Mouse (Mus musculus) forebrain, embryonic 10.5 days (tissue): ENCODE results near the gene Plac9a. TPM values are rescaled to one million over a fixed set of nuclear protein-coding genes. Genes with fewer than 3 reads are reported as not detected.
"Not testable (repeated sequence)": the region's sequence is repeated elsewhere in the genome, so short reads cannot be mapped to it uniquely, and the experiment has no call there.

Source experiments
- DNase-seq: peaks from one replicate; pipeline ENCODE4 v3.0.0-alpha.2; 2017; ENCODE audit warnings: low spot score; ENCODE audit errors: extremely low spot score
- H3K27ac ChIP-seq: fragments of 300-500 bp; sonication (generic); 2 replicates; pipeline ENCODE4 v1.5.1; 2016; ENCODE audit warnings: mild to moderate bottlenecking
- H3K27me3 ChIP-seq: fragments of 300-500 bp; sonication (generic); 2 replicates; pipeline ENCODE4 v1.6.1; 2016; ENCODE audit warnings: mild to moderate bottlenecking; ENCODE audit not compliant: poor library complexity, severe bottlenecking
- H3K36me3 ChIP-seq: fragments of 300-500 bp; sonication (generic); replicated peaks from 2 replicates; pipeline ENCODE4 v1.6.1; 2016; ENCODE audit warnings: mild to moderate bottlenecking, moderate library complexity
- H3K4me1 ChIP-seq: fragments of 300-500 bp; sonication (generic); 2 replicates; pipeline ENCODE4 v1.6.1; 2016
- H3K4me3 ChIP-seq: fragments of 300-500 bp; sonication (generic); 2 replicates; pipeline ENCODE4 v1.5.1; 2016; ENCODE audit warnings: mild to moderate bottlenecking, moderate library complexity
- H3K9me3 ChIP-seq: fragments of 300-500 bp; sonication (generic); 2 replicates; pipeline ENCODE4 v1.6.1; 2016; ENCODE audit warnings: mild to moderate bottlenecking, moderate library complexity
- WGBS: fragments of 180-500 bp; shearing (Covaris S2); methylation state at CpG from one replicate; pipeline ENCODE4 v1.1.7; 2016; 5-methylcytosine and 5-hydroxymethylcytosine counted together
- polyA plus RNA-seq: library from polyadenylated mRNA; unstranded; fragments of >200 nt; fragmentation: Nextera tagmentation; extraction: Ambion mirVana; gene quantifications from 2 replicates; pipeline ENCODE4 v1.2.1, GENCODE M21; 2016

Plac9a gene
- polyA plus RNA-seq: not detected in 2 replicates

DNA sequence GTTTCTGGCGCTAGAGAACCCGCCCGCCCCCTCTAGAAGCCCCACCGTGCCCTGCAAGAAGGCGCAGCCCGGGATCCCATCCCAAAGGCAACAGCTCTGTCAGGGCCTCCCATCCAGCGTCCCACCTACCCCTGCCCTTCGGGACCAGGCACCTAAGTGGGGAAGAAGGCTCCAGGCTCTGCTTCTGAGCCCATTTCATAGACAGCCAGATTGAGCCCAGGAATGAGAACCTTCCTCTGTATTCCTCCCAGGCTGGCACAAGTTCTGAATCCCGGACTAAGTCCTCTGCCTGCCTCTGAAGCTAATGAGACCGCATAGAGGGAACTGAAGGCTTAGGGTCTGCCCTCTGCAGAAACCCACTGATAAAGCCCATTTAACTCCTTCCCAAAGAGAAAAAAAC is at the start of gene Plac9a:
Plac9a (minus strand) TSS at position 101 of the 400 bp plus-strand sequence.
- WGBS: no CpG with 5 or more reads among the region's 10 CpGs
- H3K4me1 ChIP-seq, H3K9me3 ChIP-seq, H3K27ac ChIP-seq, H3K36me3 ChIP-seq, DNase-seq, H3K4me3 ChIP-seq, H3K27me3 ChIP-seq: not testable (repeated sequence)

DNA sequence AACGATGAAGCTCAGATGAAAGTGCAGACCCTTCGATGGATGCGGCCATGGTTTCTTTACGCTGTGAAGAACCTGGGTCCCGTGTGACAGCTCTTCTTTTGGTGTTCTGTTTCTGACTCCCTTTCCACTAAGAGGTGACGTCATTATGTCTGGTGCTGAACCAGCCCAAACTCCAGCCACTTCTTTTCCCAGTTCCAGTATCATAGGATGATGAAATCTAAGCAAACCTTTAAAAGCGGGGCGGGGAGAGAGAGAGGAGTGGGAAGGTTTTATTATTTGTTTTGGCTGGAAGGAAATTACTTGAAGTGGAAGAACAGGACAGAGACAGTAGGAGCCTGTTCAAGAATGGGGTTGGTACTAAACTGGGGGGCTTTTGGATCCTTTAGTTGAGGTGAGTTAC is 35.1 kb upstream of the Plac9a start, which contains the start of gene Cphx1:
Cphx1 (plus strand) TSS at position 301 of the 400 bp plus-strand sequence.
- H3K27ac ChIP-seq, DNase-seq, H3K9me3 ChIP-seq, H3K36me3 ChIP-seq, H3K4me3 ChIP-seq, H3K4me1 ChIP-seq, H3K27me3 ChIP-seq: not testable (repeated sequence)
- WGBS: no CpG with 5 or more reads among the region's 8 CpGs

DNA sequence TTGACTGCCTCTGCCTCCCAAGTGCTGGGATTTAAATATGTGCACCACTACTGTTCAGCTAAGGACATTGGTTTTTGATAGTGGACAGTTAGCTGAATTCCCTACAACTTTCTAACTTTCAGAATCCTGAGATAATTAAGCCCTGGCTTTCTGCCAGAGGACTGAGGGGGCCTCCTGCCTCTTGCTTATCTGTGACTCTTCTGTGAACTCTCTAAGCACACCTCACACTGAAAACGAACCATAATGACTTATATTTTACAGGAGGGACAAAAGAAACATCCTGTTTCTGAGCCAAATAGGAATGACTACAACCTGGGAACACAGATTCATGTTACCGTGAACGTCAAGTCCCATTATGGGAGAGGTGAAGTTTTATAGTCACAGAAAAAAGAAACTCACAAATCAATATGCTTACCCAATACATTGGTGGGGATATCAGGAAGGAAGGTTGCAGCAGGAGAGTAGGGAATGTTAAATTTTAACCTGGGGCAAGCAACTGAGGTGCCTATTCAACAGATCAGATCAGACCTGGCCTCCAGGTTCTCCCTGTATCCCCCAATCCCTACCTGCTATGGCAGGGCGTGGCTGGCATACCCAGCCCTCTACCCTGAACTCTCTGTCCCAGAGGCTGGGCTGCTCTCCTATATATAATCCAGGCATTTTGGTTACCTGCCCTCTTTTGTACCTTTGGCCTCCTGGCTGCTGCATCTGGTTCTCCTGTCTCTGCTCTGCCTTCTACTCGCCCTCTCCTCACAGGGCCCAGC is 34.1 kb upstream of the Plac9a start:
- not testable (repeated sequence) for H3K36me3 ChIP-seq, H3K4me1 ChIP-seq, H3K9me3 ChIP-seq, H3K4me3 ChIP-seq, DNase-seq, H3K27me3 ChIP-seq, H3K27ac ChIP-seq
- no CpG with 5 or more reads among the region's 5 CpGs for WGBS

DNA sequence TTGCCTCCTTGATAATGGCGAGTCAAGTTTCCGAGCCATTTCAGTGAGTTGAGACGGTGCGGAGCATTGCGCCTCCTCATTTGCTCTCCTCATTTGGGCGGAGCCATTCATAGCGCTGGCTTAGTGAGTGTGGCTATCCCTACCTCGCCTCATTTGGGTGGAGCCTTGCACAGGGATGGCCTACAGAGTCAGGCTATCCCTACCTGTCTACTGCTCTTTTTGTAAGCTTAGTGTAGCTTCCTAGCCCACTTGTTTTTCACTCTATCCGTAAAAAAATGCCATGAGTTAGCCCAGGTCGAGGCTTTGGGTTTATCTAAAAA is 24.6 kb upstream of the Plac9a start, which contains the start of gene Tmem254a:
Tmem254a (minus strand) TSS at position 111 of the 320 bp plus-strand sequence.
- not testable (repeated sequence) for H3K4me1 ChIP-seq, H3K27ac ChIP-seq, H3K27me3 ChIP-seq, H3K9me3 ChIP-seq, DNase-seq, H3K4me3 ChIP-seq, H3K36me3 ChIP-seq
- WGBS: no CpG with 5 or more reads among the region's 10 CpGs

DNA sequence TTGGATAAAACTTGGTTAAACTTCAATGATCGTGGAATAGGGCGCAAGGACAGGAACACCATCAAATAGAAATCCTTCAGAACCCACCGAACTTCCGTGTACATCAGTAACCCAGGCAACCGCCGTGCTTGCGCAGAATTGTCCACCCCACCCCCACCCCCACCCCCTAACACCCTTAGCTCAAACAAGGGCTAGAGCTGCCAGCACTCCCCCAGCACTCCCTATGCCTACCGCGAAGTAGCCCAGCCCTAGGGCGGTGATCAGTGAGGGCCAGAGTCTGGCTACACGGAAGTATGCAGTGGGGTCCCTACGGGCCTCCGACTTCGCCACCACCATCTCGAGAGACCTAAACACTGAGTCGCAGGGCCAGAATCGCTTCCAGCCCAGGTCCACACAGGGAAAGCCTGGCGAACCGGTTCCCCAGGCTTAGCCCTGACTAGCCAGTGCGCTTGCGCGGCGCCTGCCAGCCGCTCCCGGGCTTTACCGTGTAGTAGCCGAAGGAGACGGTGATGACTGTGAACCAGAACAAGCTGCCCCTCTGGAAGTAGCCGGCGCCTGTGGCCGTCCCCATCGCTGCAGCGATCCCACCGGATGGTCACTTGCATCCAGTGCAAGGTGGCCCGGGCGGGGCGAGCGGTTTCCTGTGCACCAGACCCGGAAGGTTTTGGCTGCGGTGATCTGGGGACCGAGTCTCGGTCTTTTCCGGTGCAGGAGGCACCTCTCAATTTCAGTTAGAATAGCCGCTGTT is 24.1 kb upstream of the Plac9a start:
- DNase-seq, H3K36me3 ChIP-seq, H3K4me3 ChIP-seq, H3K9me3 ChIP-seq, H3K27me3 ChIP-seq, H3K4me1 ChIP-seq, H3K27ac ChIP-seq: not testable (repeated sequence)
- no CpG with 5 or more reads among the region's 44 CpGs for WGBS

DNA sequence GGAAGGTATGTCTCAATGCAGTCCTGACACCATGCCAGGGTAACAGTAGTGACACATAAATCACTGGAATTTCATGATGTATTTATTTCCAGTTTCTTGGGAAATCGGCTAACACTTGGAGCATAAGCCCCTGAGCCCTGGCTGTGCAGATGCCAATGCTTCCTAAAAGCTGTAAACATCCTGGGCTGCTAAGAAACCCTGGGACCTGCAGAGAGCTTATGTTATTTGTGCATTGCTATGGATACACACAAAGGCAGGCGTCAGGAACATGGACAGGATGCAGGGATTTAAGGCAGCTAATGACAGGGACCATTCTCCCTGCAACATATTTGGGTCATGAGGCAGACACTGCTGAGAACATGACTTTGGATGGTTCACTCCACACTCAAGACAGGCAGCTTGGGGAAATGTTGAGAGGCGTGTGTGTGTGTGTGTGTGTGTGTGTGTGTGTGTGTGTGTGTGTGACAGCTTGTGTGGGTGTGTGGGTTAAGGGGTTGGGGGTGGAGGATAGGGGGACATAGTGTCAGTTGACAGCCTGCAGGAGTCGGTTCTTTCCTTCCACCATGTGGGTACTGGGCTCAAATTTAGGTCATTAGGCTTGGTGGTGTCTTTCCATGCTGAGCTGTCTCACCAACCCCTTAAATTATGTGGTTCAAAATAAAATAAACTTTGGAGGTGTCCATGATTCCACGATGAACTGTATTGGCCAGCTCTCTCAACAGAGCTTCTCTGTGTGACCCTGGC is 15.7 kb upstream of the Plac9a start:
- no CpG with 5 or more reads among the region's 5 CpGs for WGBS
- not testable (repeated sequence) for H3K9me3 ChIP-seq, H3K4me1 ChIP-seq, H3K27me3 ChIP-seq, H3K4me3 ChIP-seq, H3K36me3 ChIP-seq, H3K27ac ChIP-seq, DNase-seq

DNA sequence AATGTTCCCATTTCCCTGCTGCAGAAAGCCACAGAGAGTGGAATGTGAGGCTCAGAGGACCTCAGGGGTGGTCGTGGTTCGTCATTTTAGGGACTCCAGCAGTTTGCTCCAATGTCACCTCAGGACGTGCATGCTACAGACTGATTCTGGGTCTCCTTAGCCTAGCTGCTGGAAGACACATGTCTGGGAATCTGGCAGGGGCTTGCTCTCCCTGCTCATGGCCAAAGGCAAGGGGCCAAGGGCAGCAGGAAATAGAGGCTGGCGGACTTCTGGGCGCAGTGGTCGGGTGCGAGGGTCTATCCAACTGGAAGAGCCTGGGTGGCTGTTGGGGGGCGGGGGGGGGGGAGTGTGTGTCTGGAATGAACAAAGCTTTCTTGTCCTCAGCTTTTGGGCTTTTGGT is 6.1 kb upstream of the Plac9a start:
- H3K9me3 ChIP-seq, DNase-seq, H3K27me3 ChIP-seq, H3K27ac ChIP-seq, H3K4me1 ChIP-seq, H3K36me3 ChIP-seq, H3K4me3 ChIP-seq: not testable (repeated sequence)
- WGBS: no CpG with 5 or more reads among the region's 8 CpGs

DNA sequence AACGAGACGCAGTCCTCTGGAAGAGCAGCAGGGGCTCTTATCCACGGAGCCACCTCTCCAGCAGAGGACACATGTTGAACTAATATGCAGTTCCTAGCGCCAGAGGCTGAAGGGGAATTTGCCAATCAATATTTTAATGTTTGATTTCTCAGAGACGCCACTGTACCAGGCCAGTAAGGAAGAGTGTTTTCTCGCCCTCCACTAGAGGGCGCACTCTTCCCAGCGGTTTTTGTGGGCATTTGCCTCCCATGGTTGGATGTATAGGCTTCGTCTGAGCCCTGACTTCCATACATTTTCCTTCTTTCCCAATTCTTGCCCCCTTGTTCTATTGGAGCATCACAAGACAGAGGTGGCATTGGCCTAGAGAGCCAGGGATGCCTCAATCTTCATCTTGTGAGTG is 4.4 kb upstream of the Plac9a start:
- not testable (repeated sequence) for H3K9me3 ChIP-seq, H3K4me3 ChIP-seq
- WGBS: no CpG with 5 or more reads among the region's 9 CpGs

DNA sequence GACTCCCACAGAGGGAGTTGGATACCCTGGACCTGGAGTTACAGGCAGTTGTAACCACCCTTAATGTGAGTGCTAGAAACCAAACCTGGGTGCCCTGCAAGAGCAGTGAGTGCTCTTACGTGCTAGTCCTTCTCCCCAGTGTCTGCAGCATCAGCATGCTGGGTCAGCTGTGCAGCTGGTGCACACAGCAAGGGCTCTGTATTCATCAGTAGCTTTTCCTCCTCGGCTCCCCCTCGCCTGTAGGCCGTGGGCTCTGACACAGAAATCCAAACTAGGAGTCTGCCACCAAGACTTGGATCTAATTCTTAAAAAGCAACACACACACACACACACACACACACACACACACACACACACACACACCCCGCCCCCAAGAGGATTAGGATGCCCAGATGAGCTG is 2.3 kb upstream of the Plac9a start:
- not testable (repeated sequence) for H3K4me1 ChIP-seq, DNase-seq, H3K9me3 ChIP-seq, H3K27ac ChIP-seq, H3K36me3 ChIP-seq, H3K27me3 ChIP-seq, H3K4me3 ChIP-seq
- whole genome bisulfite sequencing: 43% methylated on average over 1 of the region's 5 CpGs

More for the DNA sequence above, 4.4 kb upstream of the Plac9a start:
- not testable (repeated sequence) for DNase-seq, H3K27ac ChIP-seq, H3K36me3 ChIP-seq, H3K4me1 ChIP-seq, H3K27me3 ChIP-seq

DNA sequence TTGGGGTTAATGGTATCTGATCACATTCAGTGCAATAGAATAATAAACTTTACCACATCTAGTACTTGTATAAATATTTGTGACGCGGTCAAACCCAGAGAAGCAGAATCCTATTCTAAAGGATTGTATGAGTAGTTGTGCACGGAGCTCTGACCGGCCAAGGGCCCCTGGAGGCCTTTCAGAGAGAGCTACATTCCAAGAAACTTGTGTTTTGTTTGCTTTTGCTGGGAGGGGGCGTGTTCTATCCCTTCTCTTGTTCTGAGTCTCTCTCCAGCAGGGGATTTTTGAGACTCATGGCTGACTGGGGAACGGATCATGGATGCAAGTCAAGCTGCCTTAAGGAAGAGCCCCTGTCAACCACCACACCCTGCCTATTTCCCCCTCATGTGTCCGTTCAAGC is 7.2 kb downstream of the Plac9a start:
- not testable (repeated sequence) for H3K9me3 ChIP-seq, H3K27me3 ChIP-seq, H3K36me3 ChIP-seq, H3K4me1 ChIP-seq, H3K27ac ChIP-seq, DNase-seq, H3K4me3 ChIP-seq
- no CpG with 5 or more reads among the region's 7 CpGs for WGBS

DNA sequence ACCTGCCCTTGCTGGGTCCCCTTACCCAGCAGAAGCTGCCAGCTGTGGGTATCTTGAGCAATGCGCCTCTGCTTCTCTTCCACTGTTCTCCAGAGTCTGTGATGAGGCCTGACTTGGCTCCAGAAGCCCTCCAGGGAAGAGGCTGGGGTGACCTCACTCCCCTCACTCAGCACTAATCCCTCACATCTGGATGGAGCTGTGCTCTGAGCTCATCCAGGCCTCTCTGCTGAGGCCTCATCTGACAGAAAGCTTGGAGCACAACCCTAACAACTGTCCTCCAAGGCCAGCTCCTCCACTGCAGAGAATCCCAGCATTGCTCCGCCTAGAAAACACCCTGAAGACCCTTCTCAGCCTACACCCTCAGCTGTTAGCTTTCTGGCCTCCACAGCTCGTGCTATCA is 8.3 kb downstream of the Plac9a start:
- WGBS: no CpG with 5 or more reads among the region's 3 CpGs
- not testable (repeated sequence) for H3K4me3 ChIP-seq, H3K36me3 ChIP-seq, H3K27me3 ChIP-seq, H3K4me1 ChIP-seq, H3K9me3 ChIP-seq, H3K27ac ChIP-seq, DNase-seq

DNA sequence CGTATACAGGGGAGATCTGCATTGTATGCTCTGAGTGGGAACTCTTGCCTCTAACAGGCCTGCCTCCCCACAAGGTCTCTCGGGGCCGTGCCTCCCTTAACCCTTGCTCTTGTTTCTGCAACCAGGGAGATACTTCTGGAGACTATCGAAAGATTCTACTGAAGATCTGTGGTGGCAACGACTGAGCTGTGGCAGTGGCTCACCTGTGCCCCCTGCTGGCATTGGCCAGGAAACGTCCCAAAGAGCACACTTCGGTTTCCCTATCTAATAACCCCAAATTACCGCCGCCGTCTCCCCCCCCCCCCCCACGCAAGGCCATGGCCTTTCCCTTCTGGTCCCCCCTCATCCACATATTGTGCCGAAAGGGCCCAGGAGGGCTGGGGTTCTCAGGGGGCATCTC is 17.0 kb downstream of the Plac9a start:
- not testable (repeated sequence) for H3K27ac ChIP-seq, H3K36me3 ChIP-seq, H3K4me3 ChIP-seq, H3K4me1 ChIP-seq, H3K27me3 ChIP-seq, DNase-seq, H3K9me3 ChIP-seq
- WGBS: no CpG with 5 or more reads among the region's 12 CpGs

DNA sequence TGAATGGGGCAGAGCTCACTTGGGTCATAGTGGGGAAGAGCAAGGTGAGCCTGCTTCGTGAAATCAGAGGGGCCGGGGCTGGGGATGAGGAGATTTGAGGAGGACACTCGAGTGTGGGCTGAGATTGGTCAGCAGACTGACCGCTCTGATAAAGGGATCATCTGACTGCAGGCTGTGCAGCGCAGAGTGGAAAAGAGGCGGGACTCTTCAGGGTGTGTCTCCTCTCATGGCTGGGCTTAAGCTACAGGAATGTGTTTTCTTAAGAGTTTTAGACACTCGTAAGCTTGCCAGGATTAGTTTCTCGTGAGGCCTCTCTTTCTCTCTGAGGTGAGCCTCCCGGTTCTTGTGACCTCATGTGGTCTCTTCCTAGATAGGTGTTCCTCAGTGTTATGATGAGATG is 21.1 kb downstream of the Plac9a start:
- H3K4me1 ChIP-seq, H3K27me3 ChIP-seq, DNase-seq, H3K27ac ChIP-seq, H3K4me3 ChIP-seq, H3K36me3 ChIP-seq, H3K9me3 ChIP-seq: not testable (repeated sequence)
- WGBS: no CpG with 5 or more reads among the region's 9 CpGs
